Mouse (Mus musculus) stomach, embryonic 14.5 days (tissue): ENCODE results near the gene Myo1c. TPM values are rescaled to one million over a fixed set of nuclear protein-coding genes. Genes with fewer than 3 reads are reported as not detected.
A peak's percentile ranks its signal among the peaks of the same experiment; 100 is the strongest.

ENCODE experiments used
- ATAC-seq: fragments of 200-750 bp; cut with Nextera tagmentation; 2 replicates; pipeline ENCODE4 v1.8.0; 2017; ENCODE audit warnings: low read depth, moderate TSS enrichment; ENCODE audit not compliant: insufficient number of reproducible peaks, insufficient read depth, low FRiP score
- H3K27ac ChIP-seq: fragments of 300-500 bp; sonication (generic); 2 replicates; pipeline ENCODE4 v1.5.1; 2014; ENCODE audit warnings: mild to moderate bottlenecking, low read length, moderate library complexity, mixed read lengths
- H3K27me3 ChIP-seq: fragments of 300-500 bp; sonication (generic); 2 replicates; pipeline ENCODE4 v1.6.1; 2014; ENCODE audit warnings: low read length, control low read depth, mixed read lengths; ENCODE audit not compliant: control insufficient read depth, insufficient read depth
- H3K36me3 ChIP-seq: fragments of 300-500 bp; sonication (generic); 2 replicates; pipeline ENCODE4 v1.6.1; 2014; ENCODE audit warnings: mild to moderate bottlenecking, control low read depth, low read length, moderate library complexity, mixed read lengths; ENCODE audit not compliant: control insufficient read depth, insufficient read depth
- H3K4me1 ChIP-seq: fragments of 300-500 bp; sonication (generic); 2 replicates; pipeline ENCODE4 v1.6.1; 2014; ENCODE audit warnings: low read length, control low read depth, mixed read lengths; ENCODE audit not compliant: control insufficient read depth, insufficient read depth
- H3K4me2 ChIP-seq: fragments of 300-500 bp; sonication (generic); replicated peaks from 2 replicates; pipeline ENCODE4 v1.6.1; 2014; ENCODE audit warnings: low read depth, low read length, control low read depth
- H3K4me3 ChIP-seq: fragments of 300-500 bp; sonication (generic); 2 replicates; pipeline ENCODE4 v1.5.1; 2014; ENCODE audit warnings: low read depth, low read length, control low read depth
- H3K9ac ChIP-seq: fragments of 300-500 bp; sonication (generic); replicated peaks from 2 replicates; pipeline ENCODE4 v1.6.1; 2014; ENCODE audit warnings: low read depth, mild to moderate bottlenecking, control low read depth, low read length, moderate library complexity, mixed read lengths
- H3K9me3 ChIP-seq: fragments of 300-500 bp; sonication (generic); 2 replicates; pipeline ENCODE4 v1.6.1; 2016; ENCODE audit warnings: low read depth, low read length, control low read depth; ENCODE audit not compliant: control insufficient read depth
- WGBS: fragments of 180-500 bp; shearing (Covaris S2); extraction: QIAGEN DNeasy Blood & Tissue Kit; methylation state at CpG from one replicate; pipeline ENCODE4 v1.1.7; 2014; 5-methylcytosine and 5-hydroxymethylcytosine counted together
- polyA plus RNA-seq: library from polyadenylated mRNA; unstranded; fragments of >200 nt; fragmentation: Nextera tagmentation; extraction: Ambion mirVana; gene quantifications from 2 replicates; pipeline ENCODE4 v1.2.1, GENCODE M21; 2014

The Myo1c gene
- polyA plus RNA-seq, 1 experiment from 2014 or later = 31.2 TPM

DNA sequence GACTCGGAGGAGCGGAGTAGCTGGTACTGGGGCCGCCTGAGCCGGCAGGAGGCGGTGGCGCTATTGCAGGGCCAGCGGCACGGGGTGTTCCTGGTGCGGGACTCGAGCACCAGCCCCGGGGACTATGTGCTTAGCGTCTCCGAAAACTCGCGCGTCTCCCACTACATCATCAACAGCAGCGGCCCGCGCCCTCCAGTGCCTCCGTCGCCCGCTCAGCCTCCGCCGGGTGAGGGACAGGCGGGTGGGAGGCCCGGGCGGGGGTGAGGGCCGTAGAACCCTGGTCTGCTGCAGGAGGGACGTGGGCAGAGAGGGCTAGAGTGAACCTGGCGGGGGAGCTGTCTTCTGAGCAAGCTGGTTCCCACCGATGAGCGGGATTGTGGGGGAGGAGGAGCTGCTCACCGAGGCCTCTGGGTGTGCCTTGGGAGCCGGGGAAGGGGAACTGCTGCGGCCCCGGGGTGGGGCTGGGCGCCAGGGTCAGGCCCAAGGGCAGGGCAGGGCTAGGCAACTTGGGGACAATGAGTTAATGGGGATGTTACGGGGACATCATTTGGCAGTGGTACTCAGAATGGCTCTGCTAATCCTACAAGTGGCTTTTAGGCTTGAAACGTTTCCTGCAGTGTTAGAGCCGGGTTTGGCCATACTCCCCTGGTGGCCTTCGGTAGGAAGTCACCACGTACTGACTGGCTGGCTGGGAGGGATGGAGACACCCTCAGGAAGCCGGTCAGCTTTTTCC, 29.3 kb downstream of the Myo1c start:
- H3K4me2 ChIP-seq = peak overlapping the region; percentile 73
- H3K9ac ChIP-seq = peak overlapping the region; percentile 87
- ATAC-seq = peak; percentile 68
- peaks cover 7% of the 10 kb centered on the region for H3K4me1 ChIP-seq
- H3K27ac ChIP-seq = peak overlapping the region; percentile 90
- H3K4me3 ChIP-seq = peak overlapping the region; percentile 94
- WGBS = 1% methylated on average over 43 of the region's 43 CpGs
- peaks cover 2% of the 10 kb centered on the region for H3K36me3 ChIP-seq
- H3K27me3 ChIP-seq = no peaks in the 10 kb centered on the region
- H3K9me3 ChIP-seq = no peaks in the 10 kb centered on the region

GRCm38 (mm10) chr11:75684462-75684861, 34.2 kb downstream of the Myo1c start:
- H3K9ac ChIP-seq = no peak overlapping the region
- no peaks in the 10 kb centered on the region for H3K9me3 ChIP-seq
- peaks cover 9% of the 10 kb centered on the region for H3K36me3 ChIP-seq
- no peak overlapping the region for H3K4me2 ChIP-seq
- no peaks in the 10 kb centered on the region for H3K27me3 ChIP-seq
- no peak for ATAC-seq
- WGBS = 98% methylated on average over 5 of the region's 5 CpGs
- H3K4me1 ChIP-seq = peaks cover 7% of the 10 kb centered on the region
- no peak overlapping the region for H3K27ac ChIP-seq
- H3K4me3 ChIP-seq = no peak overlapping the region

DNA sequence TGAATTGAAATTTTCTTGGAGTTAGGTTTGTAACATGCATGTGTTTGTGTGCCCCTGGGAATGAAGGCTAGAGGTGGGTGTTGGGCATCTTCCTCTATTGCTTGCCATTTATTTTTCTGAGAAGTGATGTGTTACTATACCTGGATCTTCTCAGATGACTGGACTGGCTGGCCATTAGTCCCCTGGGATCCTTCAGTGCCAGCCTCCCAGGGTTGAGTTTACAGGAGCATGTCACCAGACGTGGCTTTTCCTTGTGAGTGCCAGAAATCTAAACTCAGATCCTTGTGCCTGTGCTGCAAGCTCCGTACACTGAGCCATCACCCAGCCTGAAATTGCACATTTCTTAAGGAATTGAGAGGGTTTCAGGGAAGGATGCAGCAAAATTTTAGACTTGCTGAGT, 34.7 kb downstream of the Myo1c start:
- no peak overlapping the region for H3K9ac ChIP-seq
- H3K4me3 ChIP-seq = no peak overlapping the region
- no peak overlapping the region for H3K27ac ChIP-seq
- no peaks in the 10 kb centered on the region for H3K9me3 ChIP-seq
- no peak for ATAC-seq
- H3K27me3 ChIP-seq = no peaks in the 10 kb centered on the region
- H3K4me1 ChIP-seq = peaks cover 7% of the 10 kb centered on the region
- 80% methylated on average over 2 of the region's 2 CpGs for WGBS
- peaks cover 13% of the 10 kb centered on the region for H3K36me3 ChIP-seq
- H3K4me2 ChIP-seq = no peak overlapping the region

GRCm38 (mm10) chr11:75687343-75687993, 37.2 kb downstream of the Myo1c start:
- 53% methylated on average over 2 of the region's 2 CpGs for WGBS
- H3K9ac ChIP-seq = no peak overlapping the region
- 0 out of 2 replicates have a peak overlapping the region, but pooled peaks have one; percentile 21 for H3K27ac ChIP-seq

DNA sequence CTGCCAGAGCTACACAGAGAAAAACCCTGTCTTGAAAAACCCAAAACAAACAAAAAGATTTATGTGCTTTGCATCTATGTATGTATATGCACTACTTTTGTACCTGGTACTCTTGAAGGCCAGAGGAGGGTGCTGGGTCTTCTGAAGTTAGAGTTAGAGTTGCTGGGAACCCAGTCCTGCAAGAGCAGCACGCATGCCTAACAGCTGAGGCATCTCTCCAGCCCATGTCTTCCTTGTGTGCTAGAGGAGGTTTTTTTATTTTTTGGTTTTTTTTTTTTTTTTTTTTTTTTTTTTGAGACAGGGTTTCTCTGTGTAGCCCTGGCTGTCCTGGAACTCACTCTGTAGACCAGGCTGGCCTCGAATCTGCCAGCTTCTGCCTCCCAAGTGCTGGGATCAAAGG, 37.8 kb downstream of the Myo1c start:
- 83% methylated on average over 2 of the region's 2 CpGs for WGBS
- Histone ChIP-seq H3K36me3 (peaks cover 33% of the 10 kb centered on the region), H3K9me3 (no peaks in the 10 kb centered on the region), H3K4me3 (no peak overlapping the region), H3K4me1 (no peaks in the 10 kb centered on the region), H3K27ac (no peak overlapping the region), H3K9ac (no peak overlapping the region), H3K4me2 (no peak overlapping the region), H3K27me3 (no peaks in the 10 kb centered on the region)
- ATAC-seq = no peak

More at GRCm38 (mm10) chr11:75687343-75687993, 37.2 kb downstream of the Myo1c start:
- no peak overlapping the region for H3K4me3 ChIP-seq
- no peak for ATAC-seq
- H3K9me3 ChIP-seq = no peaks in the 10 kb centered on the region
- no peaks in the 10 kb centered on the region for H3K4me1 ChIP-seq
- no peaks in the 10 kb centered on the region for H3K27me3 ChIP-seq
- peaks cover 29% of the 10 kb centered on the region for H3K36me3 ChIP-seq
- no peak overlapping the region for H3K4me2 ChIP-seq

DNA sequence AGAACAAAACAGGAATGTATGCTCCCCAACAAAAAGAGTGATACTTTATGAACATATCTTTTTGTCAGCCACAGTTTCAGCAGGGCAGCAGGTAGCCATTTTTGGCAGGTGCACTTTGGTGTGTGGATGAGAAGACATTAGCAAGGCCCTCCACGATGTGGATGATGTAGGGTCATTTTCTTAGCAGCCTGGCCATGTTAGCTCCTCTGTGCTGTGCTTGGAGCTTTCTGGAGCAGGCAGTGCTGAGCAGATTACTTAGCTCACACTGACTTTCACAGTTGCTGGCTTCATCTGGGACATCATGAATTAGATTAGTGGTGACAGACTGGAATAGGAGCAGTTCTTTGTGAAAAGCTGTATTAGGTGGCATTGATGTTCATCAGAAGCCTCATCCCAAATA, 39.7 kb downstream of the Myo1c start:
- Histone ChIP-seq H3K4me2 (no peak overlapping the region), H3K36me3 (peaks cover 45% of the 10 kb centered on the region), H3K27ac (no peak overlapping the region), H3K4me1 (no peaks in the 10 kb centered on the region), H3K9ac (no peak overlapping the region), H3K27me3 (no peaks in the 10 kb centered on the region), H3K4me3 (no peak overlapping the region), H3K9me3 (no peaks in the 10 kb centered on the region)
- no peak for ATAC-seq
- 81% methylated on average over 1 of the region's 1 CpGs for WGBS

DNA sequence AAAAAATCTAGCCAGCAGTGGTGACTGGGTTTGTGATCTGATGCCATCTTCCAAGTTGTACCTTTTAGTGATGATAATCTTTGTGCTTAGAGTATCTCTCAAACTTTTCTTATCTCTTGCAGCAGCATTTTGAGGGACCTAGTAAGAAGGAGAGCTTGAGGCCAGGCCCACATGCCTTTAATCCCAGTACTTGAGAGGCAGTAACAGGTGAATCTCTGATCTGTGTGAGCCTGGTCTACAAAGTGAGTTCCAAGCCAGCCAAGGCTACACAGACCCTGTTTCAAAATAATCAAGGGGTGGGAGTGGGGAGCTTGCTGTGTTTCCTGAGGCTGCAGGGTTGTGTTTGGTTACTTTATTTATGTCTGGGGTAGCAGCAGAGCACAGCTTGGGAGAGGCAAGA, 40.7 kb downstream of the Myo1c start:
- no peak overlapping the region for H3K27ac ChIP-seq
- H3K4me2 ChIP-seq = no peak overlapping the region
- H3K36me3 ChIP-seq = peaks cover 50% of the 10 kb centered on the region
- no peaks in the 10 kb centered on the region for H3K9me3 ChIP-seq
- no peak for ATAC-seq
- H3K4me1 ChIP-seq = no peaks in the 10 kb centered on the region
- no peak overlapping the region for H3K9ac ChIP-seq
- no peak overlapping the region for H3K4me3 ChIP-seq
- no peaks in the 10 kb centered on the region for H3K27me3 ChIP-seq

GRCm38 (mm10) chr11:75693570-75693969, 43.3 kb downstream of the Myo1c start:
- Histone ChIP-seq H3K4me2 (no peak overlapping the region), H3K27ac (no peak overlapping the region), H3K27me3 (no peaks in the 10 kb centered on the region), H3K9me3 (no peaks in the 10 kb centered on the region), H3K9ac (no peak overlapping the region), H3K4me3 (no peak overlapping the region), H3K36me3 (peaks cover 72% of the 10 kb centered on the region), H3K4me1 (no peaks in the 10 kb centered on the region)
- ATAC-seq = no peak
- 86% methylated on average over 5 of the region's 5 CpGs for WGBS
